Mouse (Mus musculus) retina, adult 2 months (tissue): Measurements from ENCODE around the gene Adh1.

Experiments
- DNase-seq: peaks from one replicate; pipeline ENCODE4 v3.0.0-alpha.2; 2012; ENCODE audit warnings: low read depth, low spot score

Gene Adh1

DNA sequence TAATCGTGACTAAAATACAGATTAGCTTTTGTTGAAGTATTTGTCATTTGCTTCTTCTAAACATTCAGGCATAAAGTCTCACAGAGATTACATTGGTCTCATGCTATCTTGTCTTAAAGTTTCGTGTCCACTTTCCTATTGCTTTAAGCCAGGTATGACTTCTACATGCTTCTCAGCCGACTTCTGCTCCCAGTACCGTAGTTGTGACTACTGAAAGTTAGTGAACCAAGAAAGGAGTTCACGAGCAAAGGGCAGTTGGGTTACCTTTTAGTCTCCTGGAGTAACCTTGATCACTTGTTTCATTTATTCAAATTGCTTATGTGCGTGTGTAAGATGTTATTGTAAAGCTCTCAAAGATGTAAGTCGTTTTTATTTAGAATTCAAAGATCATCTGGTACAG, 25.2 kb downstream of the Adh1 start:
- DNase-seq = no peak

DNA sequence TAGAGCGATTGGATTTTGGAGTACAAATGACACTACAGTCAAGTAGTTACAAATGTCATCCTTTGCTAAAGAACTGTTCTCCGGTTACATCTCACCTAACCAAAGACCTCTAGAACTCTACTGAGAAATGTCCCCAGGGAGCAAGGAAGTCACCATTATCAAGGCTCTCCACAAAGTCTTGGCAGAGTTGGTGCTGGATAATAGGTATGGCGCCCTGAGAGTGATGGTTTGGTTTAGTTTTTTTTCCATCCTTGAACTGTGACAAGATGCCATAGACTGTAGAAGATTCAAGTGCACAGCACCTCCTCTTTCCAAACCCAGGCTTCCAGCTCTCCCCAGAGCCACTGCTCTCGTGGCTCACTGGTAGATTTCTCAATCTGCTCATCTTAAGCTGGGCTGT, 26.9 kb downstream of the Adh1 start:
- no peak for DNase-seq

DNA sequence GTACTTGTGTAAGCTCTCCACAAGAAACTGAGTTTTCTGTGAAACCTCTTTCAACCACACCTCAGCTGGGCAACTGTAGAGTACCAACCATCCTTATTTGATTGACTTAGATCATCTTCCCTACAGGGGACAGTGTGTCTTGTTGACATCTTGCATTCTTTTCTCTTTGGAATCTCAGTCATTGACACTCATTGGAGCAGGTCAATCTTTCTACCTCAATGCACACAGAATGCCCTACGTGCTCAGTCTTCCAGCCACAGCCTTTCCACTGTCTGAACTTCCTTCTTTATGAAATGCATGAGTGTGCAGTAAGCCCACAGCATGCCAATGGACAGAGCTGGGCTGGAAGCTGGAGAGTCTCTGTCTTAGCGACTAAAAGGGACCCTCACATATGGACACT, 29.9 kb downstream of the Adh1 start:
- DNase-seq = no peak

DNA sequence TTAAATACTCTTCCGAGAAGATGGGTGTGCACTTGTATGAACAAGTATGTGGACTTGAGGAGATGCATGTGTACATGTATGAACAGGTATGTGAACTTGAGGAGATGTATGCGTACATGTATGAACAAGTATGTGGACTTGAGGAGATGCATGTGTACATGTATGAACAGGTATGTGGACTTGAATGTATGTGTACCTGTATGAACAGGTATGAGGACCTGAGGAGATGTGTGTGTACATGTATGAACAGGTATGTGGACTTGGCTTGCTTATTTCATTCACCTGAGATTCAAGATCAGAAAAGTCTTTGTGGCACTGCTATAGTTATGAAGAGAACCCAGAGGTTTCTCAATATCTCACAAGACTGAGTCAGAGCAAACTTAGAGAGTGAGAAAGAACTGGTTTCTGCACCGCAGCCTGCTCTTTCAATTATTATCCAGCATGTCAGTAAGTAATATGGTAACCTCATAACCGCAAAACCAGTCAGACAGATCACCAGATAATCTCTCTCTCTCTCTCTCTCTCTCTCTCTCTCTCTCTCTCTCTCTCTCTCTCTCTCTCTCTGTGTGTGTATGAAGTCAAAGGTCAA, 30.8 kb downstream of the Adh1 start:
- DNase-seq = no peak

DNA sequence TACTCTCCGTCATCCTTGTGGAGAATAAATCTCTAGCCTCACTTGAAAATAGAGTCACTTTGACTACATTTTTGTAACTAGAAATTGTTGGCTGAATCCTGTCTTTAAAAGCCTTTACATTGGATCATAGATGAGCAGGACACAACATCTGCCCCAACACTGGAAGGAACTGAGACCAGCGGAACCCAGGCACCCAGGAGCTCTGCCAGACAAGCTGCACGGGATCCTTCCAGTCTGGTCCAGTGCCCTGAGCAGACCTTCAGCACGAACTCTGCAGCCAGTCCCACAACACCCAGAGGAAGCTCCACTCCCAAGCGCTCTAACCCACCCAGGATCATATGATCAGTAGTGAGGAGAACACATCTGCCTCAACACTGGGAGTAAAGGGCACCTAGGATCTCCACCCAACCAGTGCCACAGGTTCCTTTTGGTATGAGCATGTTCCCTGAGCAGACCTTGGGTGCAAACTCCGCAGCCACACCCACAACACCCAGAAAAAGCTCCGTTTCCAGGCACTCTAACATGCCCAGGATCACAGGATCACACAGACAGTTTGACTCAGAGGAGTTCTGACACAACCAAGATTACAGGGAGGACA, 32.6 kb downstream of the Adh1 start:
- DNase-seq = no peak

DNA sequence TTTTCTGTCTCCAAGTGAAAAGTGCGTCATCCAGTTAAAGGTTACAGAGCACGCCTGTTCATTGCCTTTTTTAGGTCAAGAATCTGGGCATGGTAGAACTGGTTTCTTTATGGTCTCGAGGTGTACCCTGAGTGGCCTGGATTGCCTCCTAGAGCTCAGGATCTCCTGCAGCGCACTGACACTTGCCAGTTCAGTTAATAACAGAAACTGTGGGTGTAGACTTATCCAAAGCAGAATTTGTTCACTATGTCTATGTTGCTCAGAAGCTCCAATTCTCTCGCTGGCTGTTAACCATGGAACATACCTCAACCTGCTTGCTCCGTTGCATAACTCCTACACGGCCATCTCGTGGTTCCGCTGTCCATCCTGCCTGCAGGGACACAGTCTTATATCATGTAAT, 39.3 kb downstream of the Adh1 start:
- DNase-seq = no peak

DNA sequence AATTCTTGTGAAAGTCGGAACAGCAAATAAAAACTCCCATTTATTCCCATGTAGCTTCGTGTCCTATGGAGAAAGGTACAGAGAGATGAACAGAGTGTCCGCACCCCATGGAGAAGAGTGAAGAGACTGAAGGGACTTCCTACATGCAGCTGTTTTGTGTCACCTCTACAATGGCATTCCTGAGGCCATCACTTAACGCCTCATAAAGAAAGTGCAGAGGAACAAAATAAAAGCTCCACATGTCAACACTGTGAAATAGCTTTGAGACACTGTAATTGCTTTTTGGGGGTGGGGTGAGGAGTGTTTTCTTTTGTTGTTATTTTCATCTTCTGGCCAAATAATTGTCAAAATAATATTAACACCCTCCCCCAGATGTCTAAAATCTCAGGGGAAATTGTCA, 41.9 kb downstream of the Adh1 start:
- DNase-seq = no peak

DNA sequence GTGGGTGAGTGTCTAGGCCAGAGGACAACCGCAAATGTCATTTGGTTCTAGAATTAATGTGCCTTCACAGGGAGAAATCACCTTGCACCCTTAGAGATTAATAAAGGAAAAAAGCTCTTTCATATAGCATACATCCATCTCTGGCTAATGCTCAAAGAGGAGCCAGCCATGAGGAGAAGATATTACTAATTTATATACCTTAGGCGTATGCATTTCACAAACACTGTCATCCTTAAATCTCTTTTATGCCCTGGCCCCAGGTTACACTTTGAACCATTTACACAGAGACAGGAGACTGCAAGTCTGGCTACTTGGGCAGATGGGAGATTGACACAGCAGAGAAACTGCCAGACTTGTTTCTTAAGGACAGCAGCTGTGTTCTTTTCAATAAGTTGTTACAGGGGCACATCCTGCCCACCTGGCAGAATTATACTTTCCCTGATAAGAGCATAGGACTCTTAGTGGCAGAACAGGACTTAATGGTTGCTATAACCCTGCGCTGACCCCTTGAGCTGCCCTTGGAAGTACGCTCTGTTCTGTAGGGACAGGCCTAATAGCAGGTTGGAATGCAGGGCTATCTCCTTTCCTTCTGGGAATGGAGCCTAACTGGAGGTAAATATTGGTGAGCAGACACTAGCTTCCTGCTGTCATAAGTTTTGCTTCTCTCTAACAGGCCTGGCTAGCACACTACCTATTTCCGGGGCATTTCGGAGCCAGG, 43.1 kb downstream of the Adh1 start:
- DNase-seq = no peak

DNA sequence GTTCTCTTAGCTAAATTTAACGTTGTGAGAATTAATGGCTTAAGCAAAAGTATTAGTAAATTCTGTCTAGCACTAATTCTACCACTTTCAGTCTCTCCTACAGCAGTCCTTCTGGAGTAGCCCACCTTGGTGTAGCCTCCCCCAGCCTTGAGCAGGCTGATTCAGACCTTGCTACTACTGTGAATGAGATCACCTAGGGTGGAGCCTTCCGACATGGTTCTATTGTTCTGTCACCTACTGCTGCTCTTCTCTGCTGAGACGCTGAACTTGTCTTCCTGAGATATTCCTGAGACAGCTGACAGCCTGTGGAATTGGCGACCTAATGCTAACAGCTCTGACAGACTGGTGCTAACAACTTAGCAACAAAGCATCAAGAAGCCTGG, 43.7 kb downstream of the Adh1 start:
- no peak for DNase-seq

DNA sequence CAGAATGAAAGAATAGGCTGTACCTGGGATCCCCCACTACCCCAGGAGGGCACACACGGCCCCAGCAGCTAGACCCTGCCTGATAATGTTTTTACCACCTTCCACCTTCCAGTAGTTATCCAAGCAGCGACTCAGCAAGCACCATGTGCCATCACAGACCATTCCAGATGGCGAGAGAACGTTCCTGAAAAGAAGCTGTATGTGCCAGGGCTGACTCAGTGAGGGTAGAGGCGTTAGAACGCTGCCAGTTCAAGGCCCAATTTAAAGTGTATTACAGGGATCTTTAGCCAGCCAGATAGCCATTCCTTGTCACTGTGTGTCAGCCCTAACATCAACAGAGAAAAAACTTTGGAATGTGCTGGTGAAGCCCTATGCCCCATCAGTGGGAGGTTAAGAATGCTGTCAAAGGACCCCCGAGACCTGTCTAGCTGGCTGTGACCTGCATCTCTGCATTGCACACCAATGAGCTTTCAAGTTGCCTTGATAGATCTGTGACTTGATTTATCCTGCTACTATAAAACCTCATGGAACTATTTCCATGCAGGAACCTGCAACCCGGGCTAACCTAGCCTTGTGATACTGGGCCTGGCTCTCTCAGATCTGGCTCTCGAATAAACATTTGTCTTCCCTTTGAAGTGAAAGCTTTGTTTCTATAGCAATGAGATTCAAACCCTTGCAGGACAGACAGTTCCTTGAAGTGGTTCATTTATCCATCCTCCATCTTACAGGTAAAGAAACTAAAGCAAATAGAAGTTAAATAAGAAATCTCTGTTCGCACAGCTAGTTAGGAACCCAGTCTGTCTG, 44.9 kb downstream of the Adh1 start:
- DNase-seq = no peak

DNA sequence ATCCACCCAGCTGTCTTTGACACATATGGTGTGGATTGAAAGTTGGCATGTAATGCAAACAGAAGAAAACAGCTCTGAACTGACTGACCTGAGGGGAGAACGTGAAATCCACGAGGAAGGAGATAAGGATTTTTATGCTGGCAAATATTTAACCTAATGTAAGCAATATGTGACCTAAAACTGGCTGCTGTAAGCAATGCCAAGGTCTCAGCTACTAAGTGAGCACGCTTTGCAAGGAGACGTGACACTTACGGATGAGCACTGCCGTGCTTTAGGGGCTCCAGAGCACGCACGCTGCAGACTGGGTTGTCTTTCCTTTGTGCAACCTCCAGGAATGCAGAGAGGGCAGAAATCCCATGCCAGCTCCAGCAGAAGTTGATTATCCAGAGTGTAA, 45.5 kb downstream of the Adh1 start:
- DNase-seq = no peak

DNA sequence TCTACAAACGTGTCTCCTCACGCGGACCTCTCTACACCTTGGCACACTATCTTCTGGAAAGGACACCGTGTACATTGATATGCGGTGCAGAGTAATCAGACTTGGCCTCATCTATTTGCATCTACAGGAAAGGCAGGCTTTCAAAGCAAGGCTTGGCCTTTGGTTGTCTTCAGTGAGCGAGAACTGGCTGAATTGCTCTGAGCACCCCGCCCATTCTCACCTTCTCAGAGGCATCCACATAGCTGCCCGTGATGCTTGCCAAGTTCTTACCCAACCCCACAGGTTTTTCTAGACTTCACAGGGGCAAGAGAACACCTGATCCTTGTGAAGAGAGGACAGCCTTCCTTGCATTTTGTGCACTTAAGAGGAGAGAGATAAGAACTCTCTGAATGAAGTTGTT, 49.1 kb downstream of the Adh1 start:
- DNase-seq = no peak

DNA sequence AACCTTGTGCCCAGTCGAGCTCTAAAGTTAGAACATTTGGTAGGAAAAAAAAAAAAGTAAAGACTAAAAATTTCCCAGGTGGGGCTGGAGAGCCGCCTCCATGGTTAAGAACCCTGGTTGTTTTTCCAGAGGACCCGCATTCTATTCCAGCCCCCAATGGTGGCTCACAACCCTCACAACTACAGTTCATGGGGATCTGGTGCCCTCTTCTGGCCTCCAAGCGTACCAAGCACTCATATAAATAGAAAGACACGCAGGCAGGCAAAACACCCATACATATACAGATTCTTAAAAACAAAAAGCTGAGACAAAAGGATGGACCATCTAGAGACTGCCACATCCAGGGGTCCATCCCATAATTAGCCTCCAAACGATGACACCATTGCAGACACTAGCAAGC, 50.2 kb downstream of the Adh1 start:
- no peak for DNase-seq

DNA sequence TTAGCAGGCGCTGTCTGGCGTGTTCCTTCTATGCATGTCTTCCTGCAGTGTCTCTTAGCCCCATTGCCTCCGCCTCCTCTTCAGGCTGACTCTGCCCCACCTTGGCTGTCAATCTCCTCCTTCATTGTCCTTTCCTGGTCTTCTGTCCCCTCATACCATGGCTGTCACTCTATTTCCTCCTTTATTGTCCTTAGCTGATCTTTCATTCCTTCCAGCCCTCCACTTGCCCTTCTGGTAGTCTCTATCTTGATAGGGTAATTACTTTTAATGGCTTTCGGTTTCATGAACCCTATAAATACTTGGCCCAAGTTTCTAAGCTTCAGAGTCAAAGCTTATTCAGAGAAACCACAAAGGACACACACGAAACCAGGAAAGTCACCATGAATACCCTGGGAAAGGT, 52.2 kb downstream of the Adh1 start, which contains the start of gene Adh6a:
TSS of gene Adh6a (plus strand) at position 322 of the 400 bp plus-strand sequence.
- no peak for DNase-seq

DNA sequence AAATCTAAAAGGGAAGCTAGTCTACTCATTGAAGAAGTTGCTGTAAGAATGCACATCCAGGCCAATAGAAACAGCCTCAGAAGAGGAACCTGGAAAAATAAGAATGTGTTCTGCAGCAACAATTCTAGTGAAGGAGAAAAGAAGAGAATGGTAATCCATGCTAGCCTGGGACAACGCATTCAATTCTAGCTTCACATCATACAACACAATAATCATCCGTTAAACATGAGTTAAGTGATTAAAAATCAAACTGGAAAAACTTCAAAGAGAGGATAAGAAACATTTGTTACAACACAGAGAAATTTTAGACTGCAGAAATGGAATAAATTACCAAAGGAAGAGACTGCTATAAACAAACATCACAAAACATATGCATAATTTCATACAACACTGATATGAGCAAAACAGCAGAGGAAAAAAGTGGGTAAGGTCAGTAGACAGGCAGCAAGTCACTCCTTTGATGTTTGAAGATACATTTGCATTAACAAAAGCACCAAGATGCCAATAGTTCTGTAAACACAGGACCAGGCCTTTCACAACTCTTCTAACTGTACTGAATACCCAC, 56.2 kb downstream of the Adh1 start:
- DNase-seq = no peak

DNA sequence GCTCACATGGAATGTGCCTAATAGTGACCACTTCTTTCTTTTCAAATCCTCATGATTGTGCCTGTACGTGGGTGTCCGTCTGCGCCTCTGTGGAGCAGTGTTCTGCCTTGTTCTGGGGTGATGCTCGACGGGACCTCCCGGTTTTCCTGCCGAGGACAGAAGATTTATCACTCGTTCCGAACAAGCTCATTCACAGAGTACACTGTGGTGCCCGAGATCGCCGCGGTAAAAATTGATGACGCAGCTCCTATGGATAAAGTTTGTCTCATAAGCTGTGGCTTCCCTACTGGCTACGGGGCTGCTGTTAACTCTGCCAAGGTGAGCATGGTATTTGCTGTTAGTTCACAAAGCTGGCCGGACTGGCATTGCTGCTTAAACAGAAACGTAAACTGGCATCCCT, 64.2 kb downstream of the Adh1 start:
- DNase-seq = no peak

DNA sequence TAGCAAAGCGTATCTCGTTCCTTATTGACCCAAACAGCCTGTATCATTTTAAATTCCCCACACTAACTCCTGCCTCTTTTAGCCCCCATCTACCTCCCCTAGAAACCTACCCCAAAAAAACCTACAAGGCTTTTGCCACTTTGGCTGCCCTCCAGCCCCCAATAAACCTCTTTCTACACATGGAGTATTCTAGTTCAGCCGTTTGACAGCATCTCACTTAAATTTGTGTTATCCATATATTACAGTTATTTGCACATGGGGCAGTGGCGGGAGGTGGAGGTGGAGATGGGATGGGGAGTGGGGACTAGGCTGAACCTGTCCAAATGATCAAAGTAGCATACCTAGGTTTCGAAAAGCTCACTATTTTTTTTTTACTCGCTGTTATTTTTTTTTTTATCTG, 64.7 kb downstream of the Adh1 start:
- no peak for DNase-seq

DNA sequence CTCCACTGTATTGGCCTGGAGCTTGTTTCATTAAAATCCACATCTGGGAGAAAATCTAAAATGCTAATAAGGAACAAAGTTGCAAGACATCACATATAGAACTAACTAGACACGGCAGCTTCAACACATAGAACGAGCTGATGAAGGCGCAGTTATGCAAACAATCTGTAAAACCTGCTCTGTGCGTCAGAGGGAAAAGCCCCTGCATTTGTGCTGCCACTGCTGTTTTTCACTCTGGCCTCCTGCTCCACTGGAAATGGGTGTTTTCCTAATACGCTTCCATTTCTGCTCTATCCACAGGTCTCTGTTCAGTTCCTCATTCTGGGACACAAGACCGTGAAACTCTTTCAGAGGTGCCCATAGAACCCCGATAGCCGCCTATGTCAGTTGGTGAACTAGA, 73.1 kb downstream of the Adh1 start:
- no peak for DNase-seq

DNA sequence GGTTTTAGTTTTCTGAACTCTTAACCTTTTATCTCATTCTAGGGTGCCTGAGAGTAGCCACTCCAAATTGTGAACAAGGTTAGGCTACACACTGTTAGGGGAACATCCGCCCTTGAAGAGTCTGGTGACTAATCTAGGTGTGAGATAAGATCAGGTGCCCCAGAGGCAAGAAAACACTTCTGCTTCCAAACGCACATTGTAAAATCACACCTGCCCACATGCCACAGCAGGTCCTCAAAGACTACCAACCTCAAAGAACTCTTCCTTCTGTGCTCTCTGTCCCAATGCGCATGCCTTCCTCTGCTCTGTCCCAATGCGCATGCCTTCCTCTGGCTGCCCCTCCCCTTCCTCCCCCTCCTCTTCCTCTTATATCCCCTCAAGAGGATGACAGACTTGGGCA, 73.5 kb downstream of the Adh1 start:
- no peak for DNase-seq

DNA sequence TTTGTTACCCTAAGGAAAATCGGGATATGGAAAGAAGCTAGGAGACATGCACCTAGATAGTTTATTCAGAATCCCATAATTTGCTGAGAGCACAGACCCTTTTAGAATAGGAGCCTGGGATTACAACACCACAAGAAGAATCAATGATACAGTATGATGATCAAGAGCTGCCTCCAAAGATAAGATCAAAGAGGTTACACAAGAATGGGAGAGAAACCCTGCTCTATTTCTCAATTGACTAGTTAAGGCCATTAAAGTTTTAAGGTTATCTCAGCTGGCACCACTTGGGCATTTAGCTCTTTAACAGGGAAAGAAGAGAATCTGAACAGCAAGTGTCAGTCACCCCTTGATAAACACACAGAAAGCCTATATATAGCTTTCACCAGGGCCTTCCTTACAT, 74.8 kb downstream of the Adh1 start:
- DNase-seq = no peak

DNA sequence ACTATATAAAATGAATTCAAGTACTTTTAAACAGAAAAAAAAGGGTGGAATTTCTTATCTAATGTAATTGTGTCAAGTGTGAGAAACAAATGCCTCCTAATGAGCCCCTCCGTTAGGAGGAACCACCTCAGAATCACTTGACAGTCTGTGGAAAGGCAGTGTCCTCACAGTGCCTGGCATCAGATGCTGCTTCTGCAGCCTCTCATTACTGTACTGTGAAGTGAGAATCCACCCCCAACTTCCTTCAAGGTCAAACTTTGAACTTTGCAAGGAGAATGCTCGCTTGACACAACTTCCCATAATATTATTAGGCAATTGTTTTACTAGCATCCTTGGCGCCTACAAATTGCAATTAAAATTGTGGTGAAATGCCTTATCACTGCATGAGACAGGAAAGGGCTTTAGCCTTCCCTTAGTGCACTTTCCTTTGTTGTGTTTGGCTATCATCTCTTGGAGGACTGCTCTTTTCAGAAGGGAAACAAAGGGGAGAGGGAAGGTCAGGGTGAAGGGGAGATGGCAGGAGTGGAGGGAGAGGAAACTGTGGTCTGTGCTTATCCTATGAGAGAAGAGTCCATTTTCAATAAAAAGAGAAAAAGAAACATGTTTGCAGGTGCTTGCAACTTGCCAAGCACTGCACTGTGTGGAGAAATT, 75.4 kb downstream of the Adh1 start:
- DNase-seq = no peak
